ENCODE assay signal across 20 mouse cellular contexts in the genomic region with DNA sequence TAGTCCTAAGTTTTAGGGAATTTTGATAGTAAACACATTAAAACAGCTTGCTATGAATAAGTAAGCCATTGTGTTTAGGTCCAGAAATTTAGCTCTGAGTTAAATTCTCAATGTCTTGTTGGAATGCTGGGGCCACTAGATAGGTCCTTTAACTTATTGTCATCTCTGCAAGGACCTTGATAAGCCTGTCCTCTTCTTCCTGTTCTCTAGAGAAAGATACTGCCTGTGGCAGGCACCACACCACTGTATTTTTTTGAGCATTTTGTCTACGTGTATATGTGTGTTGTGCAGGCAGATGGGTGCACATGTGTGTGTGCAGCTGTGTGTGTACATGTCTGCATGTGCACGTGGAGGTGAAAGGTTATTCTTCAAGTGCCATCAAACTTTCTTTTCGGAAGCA.
DNase-seq lines count a peak whose midpoint lies in the region; ATAC-seq and TF ChIP-seq lines count a peak whose summit lies in the region.
"Had no signal": no experiment of that assay in that cellular context is flagged by ENCODE, and none has a peak within 500 bp of the region (broad histone marks: within the 10 kb centered on the region; RNA-seq: fewer than 3 reads in every experiment).

No protein-coding gene starts in this region.

- ATAC-seq in liver, embryonic 13.5 days (ENCODE audit: low read depth) = peak; percentile 77
- ATAC-seq in megakaryocyte-erythroid progenitor cell, adult 5-6 weeks (replicated peaks; ENCODE audit: low FRiP score, low TSS enrichment, poor library complexity, severe bottlenecking) = peak; percentile 60
- ATAC-seq: forebrain, embryonic 16.5 days had no signal

- DNase-seq in heart, adult 11 months = peak; percentile 82
- DNase-seq in heart, postnatal 10 days = no peak
- no peak for DNase-seq in testis, postnatal 10 days (ENCODE audit: low spot score)
- DNase-seq in liver, embryonic 13.5 days = no peak
- no peak for DNase-seq in spleen, postnatal 36 days (ENCODE audit: low spot score in 2 of 2)
- no peak for DNase-seq in spleen, postnatal 10 days (ENCODE audit: low spot score in 2 of 2)
- DNase-seq: adrenal gland, adult 8-10 months; adrenal gland, postnatal 36 days; cerebellum, adult 8-10 months; cerebellum, postnatal 14 days; embryo, embryonic 11 days; gastrocnemius, postnatal 10 days; heart, postnatal 36 days had no signal

- no peaks in the 10 kb centered on the region for H3K36me3 ChIP-seq in testis, adult 2 months (ENCODE audit: control insufficient read depth, insufficient read depth, low read length)
- no peaks in the 10 kb centered on the region for H3K36me3 ChIP-seq in liver, embryonic 13.5 days
- H3K36me3 ChIP-seq: embryonic facial prominence, embryonic 12.5 days; forebrain, embryonic 12.5 days; heart, embryonic 12.5 days had no signal

- no peak overlapping the region for H3K27ac ChIP-seq in testis, adult 2 months (ENCODE audit: control insufficient read depth, insufficient read depth, low read depth, low read length)
- H3K27ac ChIP-seq in liver, embryonic 13.5 days = no peak overlapping the region
- H3K27ac ChIP-seq: embryonic facial prominence, embryonic 12.5 days; forebrain, embryonic 12.5 days; hindbrain, embryonic 15.5 days had no signal

- no peaks in the 10 kb centered on the region for H3K4me1 ChIP-seq in testis, adult 2 months (ENCODE audit: control insufficient read depth, insufficient read depth, low read length)
- H3K4me1 ChIP-seq in liver, embryonic 13.5 days (replicated peaks) = peaks cover 16% of the 10 kb centered on the region
- H3K4me1 ChIP-seq: heart, embryonic 12.5 days had no signal

- WGBS in liver, embryonic 13.5 days (ENCODE audit: insufficient replicate concordance) = 43% methylated on average over 3 of the region's 3 CpGs

- H3K9me3 ChIP-seq in liver, embryonic 13.5 days (replicated peaks) = no peaks in the 10 kb centered on the region
- H3K9me3 ChIP-seq: embryonic facial prominence, embryonic 12.5 days; forebrain, embryonic 12.5 days; heart, embryonic 12.5 days; hindbrain, embryonic 15.5 days had no signal

- H3K4me3 ChIP-seq in testis, adult 2 months (ENCODE audit: control insufficient read depth, low read depth, low read length) = peak overlapping the region; percentile 2; the same call in 1 of the 2 replicates
- H3K4me3 ChIP-seq in liver, embryonic 13.5 days (replicated peaks) = no peak overlapping the region
- H3K4me3 ChIP-seq: embryonic facial prominence, embryonic 12.5 days; forebrain, embryonic 12.5 days; heart, embryonic 12.5 days; hindbrain, embryonic 15.5 days had no signal

- no peak for TF ChIP-seq POLR2A in testis, adult 2 months (IDR thresholded peaks at IDR 0.05; ENCODE audit: control insufficient read depth, low read depth, low read length)

- no peak overlapping the region for H3K4me2 ChIP-seq in liver, embryonic 13.5 days
- H3K4me2 ChIP-seq: embryonic facial prominence, embryonic 12.5 days; forebrain, embryonic 12.5 days; heart, embryonic 12.5 days; hindbrain, embryonic 15.5 days had no signal

- no peaks in the 10 kb centered on the region for H3K27me3 ChIP-seq in testis, adult 2 months (ENCODE audit: control insufficient read depth, insufficient read depth, low read length)
- H3K27me3 ChIP-seq in liver, embryonic 13.5 days = no peaks in the 10 kb centered on the region
- H3K27me3 ChIP-seq: embryonic facial prominence, embryonic 12.5 days; forebrain, embryonic 12.5 days; heart, embryonic 12.5 days; hindbrain, embryonic 15.5 days had no signal

- no peak overlapping the region for H3K9ac ChIP-seq in liver, embryonic 13.5 days
- H3K9ac ChIP-seq: embryonic facial prominence, embryonic 12.5 days; forebrain, embryonic 12.5 days; heart, embryonic 12.5 days; hindbrain, embryonic 15.5 days had no signal

- TF ChIP-seq CTCF in testis, adult 2 months (IDR thresholded peaks at IDR 0.05; ENCODE audit: control insufficient read depth, insufficient read depth, insufficient replicate concordance, low read depth, low read length) = no peak

- intact Hi-C loops in heart, postnatal 10 days (cut with DNase I) = no loop called here
